Mouse (Mus musculus) intestine, embryonic 14.5 days (tissue): ENCODE data around the gene Ghrl. TPM values are rescaled to one million over a fixed set of nuclear protein-coding genes. Genes with fewer than 3 reads are reported as not detected.

Experiments
- ATAC-seq: fragments of 200-750 bp; cut with Nextera tagmentation; replicated peaks from 2 replicates; pipeline ENCODE4 v1.8.0; 2017; ENCODE audit warnings: low read depth, moderate number of reproducible peaks, moderate TSS enrichment, moderate library complexity; ENCODE audit not compliant: low FRiP score, low TSS enrichment
- DNase-seq: peaks from one replicate; pipeline ENCODE4 v3.0.0-alpha.2; 2018; ENCODE audit warnings: low spot score
- H3K27ac ChIP-seq: fragments of 300-500 bp; sonication (generic); 2 replicates; pipeline ENCODE4 v1.5.1; 2014; ENCODE audit warnings: low read depth, mild to moderate bottlenecking, control low read depth
- H3K27me3 ChIP-seq: fragments of 300-500 bp; sonication (generic); replicated peaks from 2 replicates; pipeline ENCODE4 v1.6.1; 2014; ENCODE audit warnings: low read length, control low read depth; ENCODE audit not compliant: control insufficient read depth, insufficient read depth
- H3K36me3 ChIP-seq: fragments of 300-500 bp; sonication (generic); 2 replicates; pipeline ENCODE4 v1.6.1; 2014; ENCODE audit warnings: low read length, control low read depth; ENCODE audit not compliant: control insufficient read depth, insufficient read depth
- H3K4me1 ChIP-seq: fragments of 300-500 bp; sonication (generic); replicated peaks from 2 replicates; pipeline ENCODE4 v1.6.1; 2014; ENCODE audit warnings: low read length, control low read depth, mixed read lengths; ENCODE audit not compliant: control insufficient read depth, insufficient read depth
- H3K4me2 ChIP-seq: fragments of 300-500 bp; sonication (generic); 2 replicates; pipeline ENCODE4 v1.6.1; 2014; ENCODE audit warnings: low read length
- H3K4me3 ChIP-seq: fragments of 300-500 bp; sonication (generic); 2 replicates; pipeline ENCODE4 v1.5.1; 2014; ENCODE audit warnings: low read depth, low read length, control low read depth, mixed read lengths
- H3K9ac ChIP-seq: fragments of 300-500 bp; sonication (generic); 2 replicates; pipeline ENCODE4 v1.6.1; 2014; ENCODE audit warnings: mild to moderate bottlenecking, low read length
- H3K9me3 ChIP-seq: fragments of 300-500 bp; sonication (generic); 2 replicates; pipeline ENCODE4 v1.6.1; 2016; ENCODE audit warnings: low read length, control low read depth; ENCODE audit not compliant: control insufficient read depth
- WGBS: fragments of 180-500 bp; shearing (Covaris S2); extraction: QIAGEN DNeasy Blood & Tissue Kit; methylation state at CpG from one replicate; pipeline ENCODE4 v1.1.7; 2014; 5-methylcytosine and 5-hydroxymethylcytosine counted together
- polyA plus RNA-seq: library from polyadenylated mRNA; unstranded; fragments of >200 nt; fragmentation: Nextera tagmentation; extraction: Ambion mirVana; gene quantifications from 2 replicates; pipeline ENCODE4 v1.2.1, GENCODE M21; 2014

Ghrl gene
- polyA plus RNA-seq, 1 experiment from 2014 or later, result 19.4 TPM

- Histone ChIP-seq H3K4me3 (no peak overlapping the region), H3K27ac (no peak overlapping the region), H3K4me2 (no peak overlapping the region), H3K36me3 (0 out of 2 replicates have a peak, but pooled peaks cover 6% of the 10 kb centered on the region), H3K9ac (no peak overlapping the region), H3K27me3 (no peaks in the 10 kb centered on the region), H3K9me3 (no peaks in the 10 kb centered on the region), H3K4me1 (peaks cover 19% of the 10 kb centered on the region)
- ATAC-seq, result no peak
- WGBS, result 72% methylated on average over 5 of the region's 5 CpGs
- DNase-seq, result no peak
Observed at GRCm38 (mm10) chr6:113692661-113693133, 27.0 kb downstream of the Ghrl start.

GRCm38 (mm10) chr6:113691084-113691462 lies 28.6 kb downstream of the Ghrl start:
- H3K36me3 ChIP-seq, result 0 out of 2 replicates have a peak, but pooled peaks cover 6% of the 10 kb centered on the region
- 59% methylated on average over 4 of the region's 4 CpGs for WGBS
- no peak; the same call in 1 of the 2 replicates for ATAC-seq
- peaks cover 19% of the 10 kb centered on the region for H3K4me1 ChIP-seq
- no peaks in the 10 kb centered on the region for H3K27me3 ChIP-seq
- H3K27ac ChIP-seq, result peak overlapping the region; percentile 92
- no peak for DNase-seq
- H3K9ac ChIP-seq, result peak overlapping the region; percentile 43
- H3K9me3 ChIP-seq, result no peaks in the 10 kb centered on the region
- peak overlapping the region; percentile 21 for H3K4me3 ChIP-seq
- peak overlapping the region; percentile 43 for H3K4me2 ChIP-seq

DNA sequence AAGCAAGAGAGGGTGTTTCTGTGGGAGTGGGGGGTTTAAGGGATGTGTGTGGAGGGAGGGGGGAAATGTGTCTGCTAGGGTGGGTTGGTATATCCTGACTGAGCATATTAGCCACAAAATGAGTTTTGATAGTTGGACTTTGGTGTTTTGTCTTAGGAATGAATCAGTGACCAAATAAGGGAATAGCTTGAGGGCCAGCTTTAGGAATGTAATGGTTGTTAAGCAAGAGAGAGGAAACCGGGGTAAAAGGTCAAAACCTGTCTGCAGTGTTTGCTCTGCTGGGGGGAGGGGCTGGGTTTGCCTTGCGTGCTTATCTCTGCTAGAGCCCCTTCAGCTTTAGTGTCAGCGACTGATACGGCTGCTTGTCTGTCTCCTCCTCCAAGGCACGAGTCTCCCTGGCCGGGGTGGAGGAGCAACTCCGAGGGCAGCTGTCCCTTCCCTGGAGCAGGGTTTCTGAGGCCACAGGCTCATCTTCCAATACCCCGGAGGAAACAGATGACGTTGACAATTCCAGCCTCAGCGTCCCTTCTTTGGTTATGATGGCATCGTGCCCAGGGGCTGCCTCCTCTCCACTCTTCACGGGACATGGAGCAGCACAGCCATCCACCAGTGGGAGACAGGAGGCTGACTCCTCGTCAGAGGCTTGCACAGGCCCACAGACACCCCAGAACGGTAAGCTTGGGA lies 29.1 kb downstream of the Ghrl start:
- peak; percentile 89 for DNase-seq
- peak overlapping the region; percentile 21 for H3K4me3 ChIP-seq
- WGBS, result 1% methylated on average over 14 of the region's 14 CpGs

GRCm38 (mm10) chr6:113690008-113690399 lies 29.7 kb downstream of the Ghrl start:
- Histone ChIP-seq H3K4me2 (peak overlapping the region; percentile 43), H3K4me1 (peaks cover 19% of the 10 kb centered on the region), H3K9ac (0 out of 2 replicates have a peak overlapping the region, but pooled peaks have one; percentile 1), H3K9me3 (no peaks in the 10 kb centered on the region), H3K36me3 (0 out of 2 replicates have a peak, but pooled peaks cover 6% of the 10 kb centered on the region), H3K4me3 (no peak overlapping the region), H3K27ac (peak overlapping the region; percentile 92), H3K27me3 (no peaks in the 10 kb centered on the region)
- peak; percentile 53 for ATAC-seq
- peak; percentile 73 for DNase-seq
- 8% methylated on average over 7 of the region's 7 CpGs for WGBS

More for the DNA sequence above, 29.1 kb downstream of the Ghrl start:
- Histone ChIP-seq H3K9me3 (no peaks in the 10 kb centered on the region), H3K9ac (peak overlapping the region; percentile 43), H3K27ac (peak overlapping the region; percentile 92), H3K36me3 (0 out of 2 replicates have a peak, but pooled peaks cover 6% of the 10 kb centered on the region), H3K4me2 (peak overlapping the region; percentile 43), H3K4me1 (peaks cover 19% of the 10 kb centered on the region), H3K27me3 (no peaks in the 10 kb centered on the region)
- ATAC-seq, result peak; percentile 77

GRCm38 (mm10) chr6:113686551-113687125 lies 33.0 kb downstream of the Ghrl start:
- Histone ChIP-seq H3K4me3 (peak overlapping the region; percentile 2; the same call in 1 of the 2 replicates), H3K36me3 (no peaks in the 10 kb centered on the region), H3K4me1 (peaks cover 19% of the 10 kb centered on the region), H3K27me3 (no peaks in the 10 kb centered on the region), H3K9me3 (no peaks in the 10 kb centered on the region), H3K9ac (no peak overlapping the region), H3K4me2 (peak overlapping the region; percentile 11), H3K27ac (peak overlapping the region; percentile 62)
- DNase-seq, result no peak
- ATAC-seq, result no peak
- WGBS, result 48% methylated on average over 8 of the region's 8 CpGs

DNA sequence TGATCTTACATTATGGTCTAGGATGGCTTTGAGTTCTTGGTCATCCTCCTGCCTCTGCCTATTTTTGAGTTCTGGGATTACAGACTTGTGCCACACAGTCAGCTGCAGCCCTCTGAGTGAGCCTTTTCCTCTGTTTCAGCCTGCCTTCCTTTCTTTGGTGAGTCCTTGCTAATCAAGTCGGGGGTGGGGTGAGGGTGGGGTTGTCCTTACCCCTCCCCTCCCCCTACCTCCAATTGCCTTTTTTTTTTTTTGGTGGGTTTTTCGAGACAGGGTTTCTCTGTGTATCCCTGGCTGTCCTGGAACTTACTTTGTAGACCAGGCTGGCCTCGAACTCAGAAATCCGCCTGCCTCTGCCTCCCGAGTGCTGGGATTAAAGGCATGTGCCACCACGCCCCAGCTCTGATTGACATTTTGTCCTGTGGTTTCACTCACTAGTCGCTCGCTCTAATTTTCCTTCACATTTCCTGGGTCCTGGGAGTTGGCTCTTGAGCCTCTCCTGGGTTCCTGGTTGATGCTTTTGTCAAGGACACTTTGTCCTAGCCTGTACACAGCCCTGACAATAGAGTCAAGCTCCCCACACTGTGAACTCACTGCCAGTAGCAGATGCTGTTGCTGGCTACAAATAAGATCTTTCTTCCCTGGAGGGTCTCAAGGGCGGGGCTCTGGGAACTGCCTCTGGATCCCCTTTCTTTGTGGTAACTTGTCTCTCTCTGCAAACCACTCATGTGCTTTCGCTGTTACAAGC lies 36.4 kb downstream of the Ghrl start:
- ATAC-seq, result no peak
- Histone ChIP-seq H3K27me3 (no peaks in the 10 kb centered on the region), H3K36me3 (no peaks in the 10 kb centered on the region), H3K27ac (no peak overlapping the region), H3K4me1 (no peaks in the 10 kb centered on the region), H3K4me3 (no peak overlapping the region), H3K9me3 (no peaks in the 10 kb centered on the region), H3K4me2 (no peak overlapping the region), H3K9ac (no peak overlapping the region)
- DNase-seq, result no peak
- WGBS, result 83% methylated on average over 10 of the region's 10 CpGs

DNA sequence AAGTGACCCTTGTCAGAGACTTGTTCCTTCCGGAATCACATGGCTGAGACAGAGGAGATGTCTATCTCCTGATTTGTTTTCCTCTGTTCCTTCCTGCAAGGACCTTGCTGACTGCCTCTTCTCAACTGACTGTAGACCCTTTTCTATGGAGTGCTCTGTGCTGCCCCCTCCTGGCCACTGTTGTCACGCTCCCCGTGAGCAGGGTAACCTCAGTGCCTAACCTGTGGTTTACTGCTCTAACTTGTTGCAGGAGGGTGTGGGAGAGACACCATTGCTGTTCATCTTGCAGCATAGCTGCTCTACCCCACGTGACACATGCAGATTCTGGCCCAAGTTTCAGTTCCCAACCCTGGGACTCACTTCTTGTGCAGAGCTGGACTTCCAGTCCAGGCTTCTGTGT lies 38.4 kb downstream of the Ghrl start:
- no peak overlapping the region for H3K4me3 ChIP-seq
- H3K36me3 ChIP-seq, result no peaks in the 10 kb centered on the region
- H3K27ac ChIP-seq, result no peak overlapping the region
- no peaks in the 10 kb centered on the region for H3K4me1 ChIP-seq
- H3K9ac ChIP-seq, result no peak overlapping the region
- no peaks in the 10 kb centered on the region for H3K27me3 ChIP-seq
- DNase-seq (peak; percentile 92), ATAC-seq (0 out of 2 replicates have a peak, but pooled peaks have one; percentile 43)
- H3K4me2 ChIP-seq, result no peak overlapping the region
- no peaks in the 10 kb centered on the region for H3K9me3 ChIP-seq
- 23% methylated on average over 4 of the region's 4 CpGs for WGBS

- no peaks in the 10 kb centered on the region for H3K27me3 ChIP-seq
- H3K27ac ChIP-seq, result no peak overlapping the region
- no peak for DNase-seq
- no peak overlapping the region for H3K9ac ChIP-seq
- H3K9me3 ChIP-seq, result no peaks in the 10 kb centered on the region
- 80% methylated on average over 9 of the region's 9 CpGs for WGBS
- ATAC-seq, result no peak
- H3K4me2 ChIP-seq, result no peak overlapping the region
- H3K4me1 ChIP-seq, result no peaks in the 10 kb centered on the region
- no peaks in the 10 kb centered on the region for H3K36me3 ChIP-seq
- no peak overlapping the region for H3K4me3 ChIP-seq
Observed at GRCm38 (mm10) chr6:113679993-113680566, 39.6 kb downstream of the Ghrl start.
